Mouse (Mus musculus): Measurements from ENCODE around the gene 1500009C09Rik.

DNA sequence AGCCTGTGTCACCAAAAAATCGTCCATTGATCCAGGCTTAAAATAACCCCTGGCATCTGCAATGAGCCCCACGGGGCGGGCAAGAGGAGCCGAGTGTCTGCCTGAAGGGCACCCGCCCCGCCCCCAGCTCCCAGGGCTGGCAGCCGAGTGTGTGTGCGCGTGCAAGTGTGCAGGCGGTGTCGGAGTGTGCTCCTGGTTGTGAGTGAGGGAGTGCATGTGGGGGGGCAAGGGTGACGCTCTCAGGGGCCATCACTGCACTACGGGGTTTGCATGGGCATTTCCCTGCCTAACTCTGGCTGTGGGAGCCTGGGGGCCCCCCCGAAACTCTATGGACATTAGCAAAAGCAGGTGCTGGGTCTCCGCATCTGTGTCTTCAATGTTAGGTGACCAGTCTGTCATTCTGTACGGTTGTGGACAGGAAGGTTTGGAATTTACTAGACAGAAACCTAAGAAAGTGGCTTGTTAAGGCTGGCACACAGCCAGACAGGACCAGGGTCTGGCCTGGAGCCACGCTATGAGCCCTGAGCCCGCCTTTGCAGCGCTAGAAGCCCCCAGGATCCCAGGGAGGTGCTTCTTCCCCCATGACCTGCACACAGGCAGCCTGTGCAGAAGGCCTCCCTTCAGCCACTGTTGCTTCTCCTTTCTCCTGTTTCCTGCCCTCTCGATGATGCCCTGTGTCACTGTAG lies 35.9 kb upstream of the 1500009C09Rik start:
- TF ChIP-seq CTCF (IDR thresholded peaks at IDR 0.05) (no peak), EP300 (IDR thresholded peaks at IDR 0.05) (no peak)

All from lung, postnatal 0 days (tissue).